Mouse (Mus musculus): ENCODE measurements around the gene Gm9573. TPM values are rescaled to one million over a fixed set of nuclear protein-coding genes. Genes with fewer than 3 reads are reported as not detected.

Gene Gm9573
- polyA plus RNA-seq (2015; fragmentation: Nextera tagmentation; extraction: Ambion mirVana), result 0.17 TPM in 1 of 2 replicates, not detected in the other

DNA sequence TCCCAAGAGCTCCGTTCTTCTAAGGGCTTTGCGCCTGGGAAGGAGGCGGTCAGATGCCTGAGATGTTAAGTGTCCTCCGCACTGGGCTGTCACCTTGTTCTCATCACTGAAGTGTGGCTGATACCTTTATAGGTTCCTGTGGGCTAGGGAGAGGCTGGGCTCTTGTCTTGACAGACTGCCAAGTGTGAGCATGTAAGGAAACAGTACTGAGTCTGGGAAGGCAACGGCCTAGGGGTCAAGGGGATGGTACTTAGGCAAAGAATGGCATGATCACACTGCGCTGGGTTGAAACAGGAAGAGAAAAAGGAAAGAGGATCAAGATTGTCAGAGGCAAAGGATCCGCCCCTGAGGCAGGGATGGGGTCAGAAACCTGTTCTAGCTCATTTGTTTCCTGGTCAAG lies at the start of gene Gm9573:
Gm9573 (minus strand) TSS at position 101 of the 400 bp plus-strand sequence.
- Histone ChIP-seq H3K4me2 (replicated peaks) (no peak within 1 kb of the TSS), H3K27me3 (no peaks in the 10 kb centered on the region), H3K36me3 (no peaks in the 10 kb centered on the region), H3K9ac (no peak within 1 kb of the TSS), H3K4me1 (no peaks in the 10 kb centered on the region), H3K27ac (replicated peaks) (no peak within 1 kb of the TSS), H3K4me3 (replicated peaks) (no peak within 1 kb of the TSS), H3K9me3 (replicated peaks) (no peaks in the 10 kb centered on the region)
- ATAC-seq (ENCODE audit: insufficient number of reproducible peaks, low FRiP score, low TSS enrichment, low read depth), result no peak
- WGBS, result 70% methylated on average over 7 of the region's 7 CpGs

DNA sequence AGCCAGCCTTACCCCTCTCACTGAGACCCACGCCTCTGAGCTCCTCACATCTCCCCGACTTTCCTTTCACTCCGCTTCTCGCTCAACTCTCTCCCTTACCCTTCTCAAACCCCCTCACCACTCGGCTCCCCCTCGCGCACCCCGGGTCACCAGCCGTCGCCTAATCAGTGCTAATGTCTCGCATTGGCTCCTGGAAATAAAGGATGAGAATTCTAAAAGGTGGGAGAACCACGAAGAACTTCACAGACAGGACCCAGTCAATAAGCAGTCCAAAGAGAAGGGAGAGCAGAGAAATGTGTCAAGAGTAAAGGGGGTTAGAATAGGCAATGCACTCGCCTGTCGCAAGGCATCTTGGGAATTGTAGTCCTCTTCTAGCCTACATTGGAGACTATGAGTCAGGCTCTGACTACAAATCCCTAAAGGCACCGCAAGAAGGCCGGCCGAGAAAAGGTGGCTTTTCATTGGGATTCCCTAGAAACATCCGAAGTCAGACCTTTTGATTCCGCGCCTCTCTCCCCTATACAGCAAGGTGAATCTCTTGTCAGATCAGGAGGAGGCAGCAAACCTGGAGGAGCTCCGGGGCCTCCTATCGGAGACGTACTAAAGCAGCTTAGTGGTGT lies 47.1 kb upstream of the Gm9573 start, which contains the start of gene Gtf2h4:
Gtf2h4 (minus strand) TSS at position 324 of the 620 bp plus-strand sequence.
- Histone ChIP-seq H3K9ac (peak within 1 kb of the TSS; percentile 81), H3K27ac (replicated peaks) (no peak within 1 kb of the TSS), H3K27me3 (no peaks in the 10 kb centered on the region), H3K4me3 (replicated peaks) (peak within 1 kb of the TSS; percentile 71), H3K4me2 (replicated peaks) (peak within 1 kb of the TSS; percentile 73), H3K9me3 (replicated peaks) (no peaks in the 10 kb centered on the region), H3K4me1 (peaks cover 9% of the 10 kb centered on the region), H3K36me3 (0 out of 2 replicates have a peak, but pooled peaks cover 17% of the 10 kb centered on the region)
- WGBS, result under 1% methylated on average over 23 of the region's 23 CpGs
- ATAC-seq (ENCODE audit: insufficient number of reproducible peaks, low FRiP score, low TSS enrichment, low read depth), result peak; percentile 96

DNA sequence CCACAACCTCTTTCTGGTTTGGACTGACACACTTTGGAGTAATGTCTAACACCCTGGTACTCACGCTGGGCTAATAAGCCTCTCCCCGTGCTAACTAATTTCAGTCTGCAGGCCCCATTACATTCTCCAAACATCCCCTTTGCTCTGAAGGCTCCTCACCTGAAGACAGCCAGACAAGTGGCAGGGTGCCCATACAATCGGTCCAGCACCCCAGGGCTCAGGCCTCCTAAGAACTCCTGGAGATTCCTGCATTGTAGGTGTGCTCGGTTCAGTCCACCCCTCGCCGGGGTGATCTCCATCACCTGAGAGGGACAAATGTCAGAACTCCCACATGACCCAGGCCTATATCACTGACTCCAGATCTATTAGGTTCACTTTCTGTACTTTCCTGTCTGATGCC lies 46.1 kb upstream of the Gm9573 start:
- peaks cover 17% of the 10 kb centered on the region for H3K4me1 ChIP-seq
- H3K4me2 ChIP-seq (replicated peaks), result no peak overlapping the region; the same call in 1 of the 2 replicates
- no peak overlapping the region for H3K9ac ChIP-seq
- H3K27me3 ChIP-seq, result no peaks in the 10 kb centered on the region
- no peak overlapping the region for H3K27ac ChIP-seq (replicated peaks)
- WGBS, result 92% methylated on average over 6 of the region's 6 CpGs
- no peak for ATAC-seq (ENCODE audit: insufficient number of reproducible peaks, low FRiP score, low TSS enrichment, low read depth)
- peak overlapping the region; percentile 71 for H3K4me3 ChIP-seq (replicated peaks)
- H3K9me3 ChIP-seq (replicated peaks), result no peaks in the 10 kb centered on the region
- 0 out of 2 replicates have a peak, but pooled peaks cover 17% of the 10 kb centered on the region for H3K36me3 ChIP-seq

DNA sequence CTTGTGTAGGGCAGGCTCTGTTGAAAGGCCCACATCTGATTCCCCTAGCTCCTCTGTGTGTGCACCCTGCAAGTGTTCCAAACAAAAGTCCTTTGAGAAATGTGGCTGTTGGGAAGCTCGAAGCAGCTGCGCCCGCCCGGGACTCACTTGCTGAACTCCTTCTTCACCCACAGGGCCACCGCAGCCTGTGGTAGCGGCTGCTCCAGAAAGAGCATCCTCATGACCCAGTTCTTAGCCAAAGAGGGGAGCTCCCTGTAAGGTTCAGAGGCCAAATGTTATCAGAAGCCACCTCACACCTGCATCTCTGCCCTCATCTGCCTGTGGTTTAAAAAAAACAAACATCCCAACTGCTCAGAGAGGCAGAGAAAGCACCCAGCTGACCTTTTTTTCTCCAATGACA lies 45.4 kb upstream of the Gm9573 start:
- H3K27ac ChIP-seq (replicated peaks), result no peak overlapping the region
- H3K4me2 ChIP-seq (replicated peaks), result no peak overlapping the region
- ATAC-seq (ENCODE audit: insufficient number of reproducible peaks, low FRiP score, low TSS enrichment, low read depth), result no peak
- 0 out of 2 replicates have a peak, but pooled peaks cover 17% of the 10 kb centered on the region for H3K36me3 ChIP-seq
- no peak overlapping the region for H3K4me3 ChIP-seq (replicated peaks)
- no peaks in the 10 kb centered on the region for H3K27me3 ChIP-seq
- WGBS, result 87% methylated on average over 6 of the region's 6 CpGs
- H3K9ac ChIP-seq, result no peak overlapping the region
- H3K9me3 ChIP-seq (replicated peaks), result no peaks in the 10 kb centered on the region
- peaks cover 19% of the 10 kb centered on the region for H3K4me1 ChIP-seq

DNA sequence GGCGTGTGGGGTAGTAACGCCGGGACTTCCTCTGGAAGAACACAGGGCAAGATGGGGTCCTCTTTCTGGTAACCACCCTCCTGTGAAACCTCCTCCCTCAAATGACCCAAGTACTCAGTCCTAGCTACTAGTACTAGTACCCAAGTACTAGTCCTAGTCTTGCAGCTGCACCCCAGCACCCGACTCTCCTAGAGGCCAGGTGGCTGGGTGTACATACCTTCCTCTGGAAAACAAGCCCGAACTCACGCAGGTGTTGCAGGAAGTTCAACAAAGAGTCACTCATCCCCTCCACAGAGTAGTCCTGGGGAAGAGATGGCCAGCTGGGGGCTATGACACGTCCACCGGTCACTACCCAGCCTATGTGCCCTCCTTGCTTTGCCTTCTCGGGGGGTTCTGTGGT lies 43.3 kb upstream of the Gm9573 start:
- Histone ChIP-seq H3K4me3 (replicated peaks) (no peak overlapping the region), H3K27me3 (no peaks in the 10 kb centered on the region), H3K36me3 (peaks cover 26% of the 10 kb centered on the region), H3K9me3 (replicated peaks) (no peaks in the 10 kb centered on the region), H3K4me1 (peaks cover 28% of the 10 kb centered on the region), H3K4me2 (replicated peaks) (no peak overlapping the region), H3K9ac (no peak overlapping the region), H3K27ac (replicated peaks) (no peak overlapping the region)
- WGBS, result 90% methylated on average over 9 of the region's 9 CpGs
- ATAC-seq (ENCODE audit: insufficient number of reproducible peaks, low FRiP score, low TSS enrichment, low read depth), result no peak

DNA sequence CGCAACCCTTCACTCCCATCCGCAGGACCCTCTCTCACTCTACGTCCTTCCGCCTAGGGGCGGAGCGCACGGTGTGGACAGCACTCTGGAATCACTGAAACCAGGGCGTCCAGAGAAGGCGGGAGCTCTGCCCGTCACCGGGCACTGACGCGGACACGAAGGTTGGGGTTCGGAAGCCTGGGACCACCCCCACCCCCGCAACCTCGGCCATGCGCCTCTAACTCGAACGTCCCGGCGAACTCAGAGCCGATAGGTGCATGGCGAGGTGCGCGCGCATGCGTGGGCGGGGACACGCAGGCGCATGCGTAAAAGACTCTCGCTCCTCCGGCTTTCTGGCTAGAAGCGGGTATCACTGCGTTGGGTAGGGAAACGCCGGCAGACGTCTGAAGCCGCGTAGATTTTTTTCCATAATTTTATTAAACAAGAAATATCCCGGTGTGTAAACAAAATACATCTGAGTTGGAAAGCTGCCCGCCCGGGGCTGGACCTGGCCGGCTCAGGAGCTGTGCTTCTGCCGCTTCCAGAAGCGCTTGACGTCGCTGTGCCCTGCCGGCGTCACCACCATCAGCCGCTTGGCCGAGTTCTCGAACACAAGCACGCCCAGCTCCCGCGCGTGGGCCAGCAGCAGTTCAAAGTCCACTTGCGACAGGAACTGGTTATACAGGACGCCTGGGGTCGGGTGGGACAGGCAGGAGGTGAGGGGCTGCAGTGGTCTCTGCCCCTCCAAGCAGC lies 41.1 kb upstream of the Gm9573 start, which contains the start of gene Vars2:
Vars2 (minus strand) TSS at position 259 of the 732 bp plus-strand sequence.
- H3K9ac ChIP-seq, result peak within 1 kb of the TSS; percentile 91
- peaks cover 21% of the 10 kb centered on the region for H3K4me1 ChIP-seq
- H3K36me3 ChIP-seq, result peaks cover 46% of the 10 kb centered on the region
- H3K4me3 ChIP-seq (replicated peaks), result peak within 1 kb of the TSS; percentile 68
- H3K4me2 ChIP-seq (replicated peaks), result peak within 1 kb of the TSS; percentile 90
- H3K9me3 ChIP-seq (replicated peaks), result no peaks in the 10 kb centered on the region
- peak; percentile 86 for ATAC-seq (ENCODE audit: insufficient number of reproducible peaks, low FRiP score, low TSS enrichment, low read depth)
- WGBS, result under 1% methylated on average over 61 of the region's 61 CpGs
- H3K27me3 ChIP-seq, result no peaks in the 10 kb centered on the region
- peak within 1 kb of the TSS; percentile 75 for H3K27ac ChIP-seq (replicated peaks)

DNA sequence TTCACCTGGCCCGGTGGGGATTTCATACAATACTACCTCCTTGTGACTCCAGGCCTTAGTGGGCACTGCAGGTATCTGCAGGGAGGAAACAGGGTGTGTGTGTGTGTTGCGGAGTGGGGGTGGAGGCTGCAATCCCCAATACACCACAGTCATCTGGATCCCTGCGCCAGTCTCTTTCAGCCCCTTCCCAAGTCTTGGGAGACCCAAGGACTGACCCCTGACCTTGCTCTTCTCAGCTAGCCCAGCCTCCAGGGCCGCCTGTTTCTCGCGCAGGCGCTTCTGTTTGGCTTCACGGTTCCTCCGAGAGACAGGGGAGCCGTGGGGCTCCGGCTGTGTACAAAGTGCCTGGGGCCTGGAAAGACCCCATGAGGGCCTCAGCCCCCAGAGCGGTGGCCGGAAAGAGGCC lies 40.4 kb upstream of the Gm9573 start:
- Histone ChIP-seq H3K9me3 (replicated peaks) (no peaks in the 10 kb centered on the region), H3K36me3 (peaks cover 48% of the 10 kb centered on the region), H3K9ac (peak overlapping the region; percentile 91), H3K4me3 (replicated peaks) (peak overlapping the region; percentile 68), H3K27ac (replicated peaks) (peak overlapping the region; percentile 75), H3K27me3 (no peaks in the 10 kb centered on the region), H3K4me2 (replicated peaks) (peak overlapping the region; percentile 90), H3K4me1 (peaks cover 19% of the 10 kb centered on the region)
- 2% methylated on average over 13 of the region's 13 CpGs for WGBS
- peak; percentile 35 for ATAC-seq (ENCODE audit: insufficient number of reproducible peaks, low FRiP score, low TSS enrichment, low read depth)

DNA sequence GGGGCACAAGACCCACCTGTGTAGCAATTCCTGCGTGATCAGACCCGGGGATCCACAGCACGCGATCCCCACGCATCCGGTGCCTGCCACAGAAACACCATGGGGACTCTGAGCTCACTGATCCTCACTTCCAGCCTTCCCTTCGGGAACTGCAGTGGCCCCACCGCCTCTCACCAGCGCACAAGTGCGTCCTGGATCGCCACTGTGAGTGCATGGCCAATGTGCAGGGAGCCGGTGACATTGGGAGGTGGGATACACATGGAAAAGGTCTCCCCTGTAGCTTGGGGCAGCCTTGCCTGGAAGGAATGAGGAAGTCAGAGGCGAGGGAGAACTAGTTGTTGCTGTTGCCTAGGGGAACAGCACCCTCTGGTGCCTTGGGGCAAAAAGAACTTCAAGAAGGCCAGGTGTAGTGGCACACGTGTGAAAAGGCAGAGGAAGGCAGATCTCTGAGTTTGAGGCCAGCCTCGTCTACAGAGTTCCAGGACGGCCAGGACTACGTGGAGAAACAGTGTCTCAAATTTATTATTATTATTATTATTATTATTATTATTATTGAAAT lies 39.6 kb upstream of the Gm9573 start:
- Histone ChIP-seq H3K4me2 (replicated peaks) (no peak overlapping the region), H3K27ac (replicated peaks) (no peak overlapping the region), H3K36me3 (peaks cover 56% of the 10 kb centered on the region), H3K9me3 (replicated peaks) (no peaks in the 10 kb centered on the region), H3K4me3 (replicated peaks) (peak overlapping the region; percentile 10; the same call in 1 of the 2 replicates), H3K9ac (0 out of 2 replicates have a peak overlapping the region, but pooled peaks have one; percentile 6), H3K4me1 (peaks cover 19% of the 10 kb centered on the region), H3K27me3 (no peaks in the 10 kb centered on the region)
- ATAC-seq (ENCODE audit: insufficient number of reproducible peaks, low FRiP score, low TSS enrichment, low read depth), result no peak
- 77% methylated on average over 17 of the region's 17 CpGs for WGBS

DNA sequence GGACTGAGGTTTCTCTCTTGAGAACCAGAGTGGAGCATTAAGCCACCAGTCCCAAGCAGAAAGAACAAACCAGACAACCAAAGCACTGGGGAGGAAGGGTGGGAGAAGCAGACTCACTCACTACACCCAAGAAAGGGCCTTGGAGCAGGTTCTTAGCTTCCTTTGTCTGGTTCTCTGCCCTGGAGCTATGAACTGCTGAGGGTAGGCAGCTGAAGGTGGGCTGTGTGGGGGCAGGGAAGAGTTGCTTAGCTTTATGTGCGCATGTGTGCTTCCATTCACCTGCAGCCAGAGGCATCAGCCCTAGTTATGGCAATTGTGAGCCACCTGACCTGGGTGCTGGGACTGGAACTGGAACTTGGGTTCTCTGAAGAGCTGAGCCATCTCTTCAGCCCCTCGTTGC lies 26.6 kb upstream of the Gm9573 start:
- Histone ChIP-seq H3K4me3 (replicated peaks) (no peak overlapping the region), H3K36me3 (peaks cover 32% of the 10 kb centered on the region), H3K9ac (no peak overlapping the region), H3K4me2 (replicated peaks) (no peak overlapping the region), H3K9me3 (replicated peaks) (no peaks in the 10 kb centered on the region), H3K27ac (replicated peaks) (no peak overlapping the region), H3K27me3 (no peaks in the 10 kb centered on the region), H3K4me1 (0 out of 2 replicates have a peak, but pooled peaks cover 4% of the 10 kb centered on the region)
- no peak for ATAC-seq (ENCODE audit: insufficient number of reproducible peaks, low FRiP score, low TSS enrichment, low read depth)
- 54% methylated on average over 2 of the region's 2 CpGs for whole genome bisulfite sequencing

DNA sequence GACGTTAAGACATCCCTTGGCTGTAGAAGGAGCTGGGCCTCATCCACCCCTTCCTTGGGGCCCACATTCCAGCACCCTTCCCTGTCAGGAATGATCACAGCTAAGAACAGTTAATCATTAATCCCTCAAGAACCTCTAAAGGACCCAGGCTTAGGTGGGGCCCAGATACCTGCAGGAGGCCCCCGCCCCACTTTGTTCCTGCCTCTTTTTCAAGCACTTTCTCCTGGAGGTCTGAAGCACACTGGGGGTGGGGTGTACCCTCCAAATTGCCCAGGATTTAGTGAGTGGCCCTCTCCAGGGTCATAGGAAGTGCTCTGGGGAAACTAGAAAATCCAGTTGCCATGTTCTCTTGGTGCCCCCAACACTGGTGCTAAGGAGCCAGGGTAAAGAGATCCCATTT lies 23.0 kb upstream of the Gm9573 start:
- Histone ChIP-seq H3K27me3 (no peaks in the 10 kb centered on the region), H3K4me2 (replicated peaks) (no peak overlapping the region), H3K4me3 (replicated peaks) (no peak overlapping the region), H3K9ac (no peak overlapping the region), H3K27ac (replicated peaks) (no peak overlapping the region), H3K4me1 (0 out of 2 replicates have a peak, but pooled peaks cover 4% of the 10 kb centered on the region), H3K9me3 (replicated peaks) (no peaks in the 10 kb centered on the region), H3K36me3 (no peaks in the 10 kb centered on the region)
- no peak for ATAC-seq (ENCODE audit: insufficient number of reproducible peaks, low FRiP score, low TSS enrichment, low read depth)
- WGBS, result 43% methylated on average over 2 of the region's 2 CpGs

DNA sequence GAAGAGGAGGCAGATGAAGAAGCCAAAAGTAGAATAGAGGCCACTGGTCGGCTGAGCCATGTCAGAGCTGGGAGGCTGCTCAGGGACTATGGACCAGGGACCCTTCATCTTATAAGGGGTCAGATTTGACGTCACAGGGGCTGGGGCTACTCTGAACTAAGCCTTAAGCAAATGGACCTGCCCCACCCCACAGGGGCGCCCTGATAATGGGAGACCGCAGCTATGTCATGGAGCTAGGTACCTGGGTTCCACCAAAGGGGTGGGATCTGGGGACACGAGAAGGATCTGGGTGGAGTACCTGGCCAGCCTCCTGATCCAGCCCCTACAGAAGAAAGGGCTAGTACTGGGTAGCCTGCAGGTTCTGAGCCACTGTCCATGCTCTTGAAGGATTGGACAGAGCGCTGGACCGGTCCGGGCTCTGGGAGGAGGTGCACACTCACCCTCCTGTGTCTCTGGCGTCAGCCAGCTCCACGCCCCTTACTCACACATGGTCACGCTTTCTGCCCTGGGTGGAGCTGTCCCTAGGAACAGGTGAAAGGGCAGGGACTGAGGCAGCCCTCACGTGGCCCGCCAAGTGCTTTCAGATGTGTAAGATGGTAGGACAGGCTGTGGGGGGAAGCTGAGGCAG lies 17.3 kb upstream of the Gm9573 start, which contains the start of gene Mucl3:
Mucl3 (minus strand) TSS at position 87 of the 628 bp plus-strand sequence.
- Histone ChIP-seq H3K4me1 (no peaks in the 10 kb centered on the region), H3K27ac (replicated peaks) (no peak within 1 kb of the TSS), H3K9me3 (replicated peaks) (no peaks in the 10 kb centered on the region), H3K9ac (no peak within 1 kb of the TSS), H3K36me3 (no peaks in the 10 kb centered on the region), H3K4me3 (replicated peaks) (no peak within 1 kb of the TSS), H3K27me3 (no peaks in the 10 kb centered on the region), H3K4me2 (replicated peaks) (no peak within 1 kb of the TSS)
- ATAC-seq (ENCODE audit: insufficient number of reproducible peaks, low FRiP score, low TSS enrichment, low read depth), result no peak
- 70% methylated on average over 13 of the region's 13 CpGs for WGBS

Data from embryonic facial prominence, embryonic 15.5 days (tissue).